Mouse (Mus musculus) ES-Bruce4 (cell line): ENCODE results near the gene Tbc1d22a. TPM values are rescaled to one million over a fixed set of nuclear protein-coding genes. Genes with fewer than 3 reads are reported as not detected.

ENCODE experiments used
- H3K27ac ChIP-seq: 2 replicates; pipeline ENCODE4 v1.5.1; 2012; ENCODE audit warnings: low read length, inconsistent platforms; ENCODE audit not compliant: insufficient read depth
- H3K27me3 ChIP-seq: 2 replicates; pipeline ENCODE4 v1.6.1; 2012; ENCODE audit warnings: mild to moderate bottlenecking, low read length, inconsistent platforms; ENCODE audit not compliant: control insufficient read depth, poor library complexity, insufficient read depth, severe bottlenecking
- H3K36me3 ChIP-seq: 2 replicates; pipeline ENCODE4 v1.6.1; 2012; ENCODE audit warnings: inconsistent platforms, mild to moderate bottlenecking, low read length, moderate library complexity; ENCODE audit not compliant: control insufficient read depth, poor library complexity, insufficient read depth, severe bottlenecking
- H3K4me1 ChIP-seq: one replicate; pipeline ENCODE4 v1.8.1; 2011; ENCODE audit warnings: low read length; ENCODE audit not compliant: control insufficient read depth, insufficient read depth
- H3K4me3 ChIP-seq: 2 replicates; pipeline ENCODE4 v1.5.1; 2011; ENCODE audit warnings: low read depth, mild to moderate bottlenecking, low read length
- H3K9ac ChIP-seq: 2 replicates; pipeline ENCODE4 v1.6.1; 2012; ENCODE audit warnings: low read depth, mild to moderate bottlenecking, inconsistent platforms; ENCODE audit not compliant: poor library complexity, severe bottlenecking
- H3K9me3 ChIP-seq: replicated peaks from 2 replicates; pipeline ENCODE4 v1.6.1; 2012; ENCODE audit warnings: mild to moderate bottlenecking, low read length, inconsistent platforms; ENCODE audit not compliant: control insufficient read depth, poor library complexity, insufficient read depth, severe bottlenecking
- CTCF ChIP-seq: IDR thresholded peaks from one replicate; pipeline ENCODE4 v1.8.1; 2011; ENCODE audit warnings: low read depth, low read length
- EP300 ChIP-seq: IDR thresholded peaks from 2 replicates; pipeline ENCODE4 v1.6.1; 2011; ENCODE audit warnings: low read depth, low read length; ENCODE audit not compliant: insufficient read depth
- POLR2A ChIP-seq: IDR thresholded peaks from one replicate; pipeline ENCODE4 v1.8.1; 2011; ENCODE audit warnings: low read length; ENCODE audit not compliant: insufficient read depth
- polyA plus RNA-seq: library from polyadenylated mRNA; stranded (reverse); fragments of >200 nt; gene quantifications from 2 replicates; pipeline ENCODE4 v1.2.4, GENCODE M21; 2011; ENCODE audit warnings: low read depth; ENCODE audit not compliant: missing spikeins, insufficient read depth, insufficient read length

Gene Tbc1d22a
- polyA plus RNA-seq, 1 experiment: 14.1 TPM

GRCm38 (mm10) chr15:86478685-86479502 lies 264.6 kb downstream of the Tbc1d22a start:
- no peak for TF ChIP-seq CTCF
- no peak for TF ChIP-seq EP300
- TF ChIP-seq POLR2A: no peak
- H3K9ac ChIP-seq: no peak overlapping the region
- H3K27me3 ChIP-seq: no peaks in the 10 kb centered on the region
- H3K9me3 ChIP-seq: no peaks in the 10 kb centered on the region
- no peaks in the 10 kb centered on the region for H3K36me3 ChIP-seq
- no peak overlapping the region for H3K4me3 ChIP-seq
- no peak overlapping the region for H3K27ac ChIP-seq
- no peaks in the 10 kb centered on the region for H3K4me1 ChIP-seq

GRCm38 (mm10) chr15:86482362-86482761 lies 268.1 kb downstream of the Tbc1d22a start:
- no peak overlapping the region for H3K4me3 ChIP-seq
- no peaks in the 10 kb centered on the region for H3K9me3 ChIP-seq
- no peaks in the 10 kb centered on the region for H3K36me3 ChIP-seq
- no peaks in the 10 kb centered on the region for H3K27me3 ChIP-seq
- H3K4me1 ChIP-seq: no peaks in the 10 kb centered on the region
- TF ChIP-seq CTCF: no peak
- TF ChIP-seq POLR2A: no peak
- no peak for TF ChIP-seq EP300
- no peak overlapping the region for H3K27ac ChIP-seq
- no peak overlapping the region for H3K9ac ChIP-seq

DNA sequence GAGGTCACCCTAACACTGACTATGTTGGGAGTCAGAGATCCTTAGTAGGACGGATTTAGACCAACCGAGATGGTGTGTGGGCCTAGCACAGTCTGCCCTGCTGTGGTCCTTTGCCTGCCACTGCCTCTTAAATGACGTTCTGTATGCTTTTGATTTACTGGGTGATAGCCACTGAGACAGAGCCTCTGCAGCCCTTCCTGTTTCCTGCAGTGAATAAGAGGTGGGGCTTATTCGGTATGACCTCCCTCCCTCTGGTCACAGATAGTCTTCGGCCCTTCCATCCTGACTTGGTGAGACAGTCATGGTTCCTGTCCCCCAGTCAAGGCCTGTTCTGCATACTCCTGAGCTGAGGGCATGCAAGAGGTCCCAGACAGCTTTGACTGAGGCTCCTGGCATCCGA lies 271.6 kb downstream of the Tbc1d22a start:
- H3K4me1 ChIP-seq: no peaks in the 10 kb centered on the region
- no peaks in the 10 kb centered on the region for H3K9me3 ChIP-seq
- no peaks in the 10 kb centered on the region for H3K27me3 ChIP-seq
- no peak overlapping the region for H3K27ac ChIP-seq
- no peak overlapping the region for H3K4me3 ChIP-seq
- H3K36me3 ChIP-seq: no peaks in the 10 kb centered on the region
- H3K9ac ChIP-seq: no peak overlapping the region
- no peak for TF ChIP-seq CTCF
- no peak for TF ChIP-seq EP300
- no peak for TF ChIP-seq POLR2A

GRCm38 (mm10) chr15:86487359-86487758 lies 273.1 kb downstream of the Tbc1d22a start:
- Histone ChIP-seq H3K27ac (no peak overlapping the region), H3K27me3 (no peaks in the 10 kb centered on the region), H3K9ac (no peak overlapping the region), H3K4me1 (no peaks in the 10 kb centered on the region), H3K4me3 (no peak overlapping the region), H3K36me3 (no peaks in the 10 kb centered on the region), H3K9me3 (no peaks in the 10 kb centered on the region)
- no peak for TF ChIP-seq POLR2A
- TF ChIP-seq CTCF: no peak
- no peak for TF ChIP-seq EP300

DNA sequence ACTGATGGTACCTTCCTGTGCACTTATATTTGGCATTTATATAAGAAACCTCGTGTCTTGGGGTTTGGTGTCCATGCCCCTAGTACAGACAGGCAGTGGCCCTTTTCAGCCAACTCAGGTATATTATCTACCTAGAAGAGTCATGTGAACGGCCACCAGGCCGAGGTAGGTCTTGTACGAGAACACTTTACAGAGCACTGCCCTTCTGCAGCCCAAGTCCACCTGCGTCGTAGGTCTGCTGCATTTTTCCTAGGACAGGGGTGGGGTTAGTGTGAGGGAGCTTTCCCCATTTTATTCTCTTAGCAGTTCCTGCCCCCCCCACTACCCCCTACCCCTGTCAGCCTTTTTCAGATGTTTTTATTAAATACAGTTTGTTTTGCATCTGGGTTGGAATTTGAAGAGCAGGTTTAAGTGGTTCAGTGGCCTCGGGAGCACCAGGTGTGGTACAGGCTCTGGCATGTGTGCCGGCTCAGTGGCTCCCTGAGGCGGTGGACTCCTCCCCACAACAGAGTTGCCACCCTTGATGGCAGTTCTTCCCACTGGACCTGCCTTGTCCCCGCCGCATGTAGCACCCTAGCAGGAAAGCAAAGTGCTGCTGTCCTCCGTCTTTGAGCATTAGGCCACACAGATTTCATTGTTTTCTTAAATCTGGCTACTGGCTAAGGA lies 277.3 kb downstream of the Tbc1d22a start:
- H3K9ac ChIP-seq: no peak overlapping the region
- H3K4me1 ChIP-seq: no peaks in the 10 kb centered on the region
- H3K4me3 ChIP-seq: no peak overlapping the region
- H3K36me3 ChIP-seq: no peaks in the 10 kb centered on the region
- H3K27ac ChIP-seq: no peak overlapping the region
- no peaks in the 10 kb centered on the region for H3K27me3 ChIP-seq
- H3K9me3 ChIP-seq: no peaks in the 10 kb centered on the region
- TF ChIP-seq POLR2A (no peak), CTCF (no peak), EP300 (no peak)

DNA sequence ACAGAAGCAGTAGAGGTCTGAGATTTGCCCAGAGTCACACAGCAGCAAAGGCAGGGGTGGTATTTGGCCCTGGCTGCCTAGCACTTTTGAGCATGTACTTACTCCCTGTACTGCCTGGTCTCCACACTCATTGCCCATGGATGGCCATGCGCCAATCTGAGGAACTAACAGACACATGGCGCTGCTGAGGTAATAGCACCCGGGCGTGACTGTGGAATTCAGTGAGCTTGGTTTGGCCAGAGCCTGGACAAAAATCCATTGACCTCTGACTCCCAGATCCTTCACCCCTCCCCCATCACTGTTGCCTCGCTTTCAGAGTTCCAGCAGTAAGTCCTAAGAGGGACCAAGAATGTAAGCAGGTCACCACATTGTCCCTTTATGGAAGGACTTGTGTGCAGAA lies 278.4 kb downstream of the Tbc1d22a start:
- Histone ChIP-seq H3K9ac (no peak overlapping the region), H3K27me3 (no peaks in the 10 kb centered on the region), H3K4me3 (no peak overlapping the region), H3K27ac (no peak overlapping the region), H3K9me3 (no peaks in the 10 kb centered on the region), H3K36me3 (no peaks in the 10 kb centered on the region), H3K4me1 (no peaks in the 10 kb centered on the region)
- no peak for TF ChIP-seq POLR2A
- no peak for TF ChIP-seq CTCF
- no peak for TF ChIP-seq EP300
